ENCODE assay signal across 17 mouse cellular contexts in genomic region chr7:89461351-89461750, GRCm38 (mm10). TPM values are rescaled to one million over a fixed set of nuclear protein-coding genes. Genes with fewer than 3 reads are reported as not detected.
DNase-seq lines count a peak whose midpoint lies in the region; ATAC-seq lines count a peak whose summit lies in the region.
"Had no signal": no experiment of that assay in that cellular context is flagged by ENCODE, and none has a peak within 500 bp of the region (broad histone marks: within the 10 kb centered on the region; RNA-seq: fewer than 3 reads in every experiment).

No protein-coding gene starts in this region.

- H3K4me3 ChIP-seq in midbrain, embryonic 11.5 days (ENCODE audit: low read depth, low read length), result no peak overlapping the region
- H3K4me3 ChIP-seq in midbrain, embryonic 16.5 days (ENCODE audit: low read depth, low read length), result no peak overlapping the region
- H3K4me3 ChIP-seq in embryonic facial prominence, embryonic 14.5 days (ENCODE audit: low read depth, low read length), result no peak overlapping the region
- no peak overlapping the region for H3K4me3 ChIP-seq in heart, embryonic 13.5 days
- no peak overlapping the region for H3K4me3 ChIP-seq in limb, embryonic 13.5 days
- H3K4me3 ChIP-seq: forebrain, embryonic 10.5 days; hindbrain, embryonic 12.5 days; intestine, embryonic 15.5 days; stomach, embryonic 15.5 days had no signal

- H3K4me2 ChIP-seq in midbrain, embryonic 11.5 days, result no peak overlapping the region
- no peak overlapping the region for H3K4me2 ChIP-seq in midbrain, embryonic 16.5 days (ENCODE audit: low read length)
- H3K4me2 ChIP-seq in embryonic facial prominence, embryonic 14.5 days (ENCODE audit: low read depth, low read length), result no peak overlapping the region
- H3K4me2 ChIP-seq in heart, embryonic 13.5 days, result no peak overlapping the region
- no peak overlapping the region for H3K4me2 ChIP-seq in limb, embryonic 13.5 days (replicated peaks)
- H3K4me2 ChIP-seq: hindbrain, embryonic 12.5 days; intestine, embryonic 15.5 days; stomach, embryonic 15.5 days had no signal

- DNase-seq in midbrain, embryonic 11.5 days (ENCODE audit: low spot score, missing footprints), result peak; percentile 41
- DNase-seq in embryonic facial prominence, embryonic 14.5 days (ENCODE audit: low spot score), result peak; percentile 81
- DNase-seq in adrenal gland, postnatal 10 days, result no peak
- no peak for DNase-seq in spleen, postnatal 10 days (ENCODE audit: low spot score in 2 of 2)
- DNase-seq: cerebellum, adult 11 months; kidney, postnatal 14 days; lung, adult 2 months; right cerebral cortex, postnatal 4 days; thymus, postnatal 14 days had no signal

- no peaks in the 10 kb centered on the region for H3K4me1 ChIP-seq in midbrain, embryonic 11.5 days (ENCODE audit: control insufficient read depth, insufficient read depth, low read length)
- no peaks in the 10 kb centered on the region for H3K4me1 ChIP-seq in midbrain, embryonic 16.5 days (ENCODE audit: control insufficient read depth, insufficient read depth, low read length)
- H3K4me1 ChIP-seq in embryonic facial prominence, embryonic 14.5 days (ENCODE audit: control insufficient read depth, insufficient read depth, low read length), result peaks cover 21% of the 10 kb centered on the region
- H3K4me1 ChIP-seq in heart, embryonic 13.5 days, result peaks cover 26% of the 10 kb centered on the region
- peaks cover 53% of the 10 kb centered on the region for H3K4me1 ChIP-seq in limb, embryonic 13.5 days
- H3K4me1 ChIP-seq: intestine, embryonic 15.5 days; stomach, embryonic 15.5 days had no signal

- H3K36me3 ChIP-seq in midbrain, embryonic 11.5 days (ENCODE audit: control insufficient read depth, insufficient read depth, low read length), result no peaks in the 10 kb centered on the region
- H3K36me3 ChIP-seq in midbrain, embryonic 16.5 days (ENCODE audit: control insufficient read depth, insufficient read depth, low read length), result no peaks in the 10 kb centered on the region
- H3K36me3 ChIP-seq in embryonic facial prominence, embryonic 14.5 days (ENCODE audit: control insufficient read depth, insufficient read depth, low read length), result no peaks in the 10 kb centered on the region
- H3K36me3 ChIP-seq in heart, embryonic 13.5 days, result no peaks in the 10 kb centered on the region
- no peaks in the 10 kb centered on the region for H3K36me3 ChIP-seq in limb, embryonic 13.5 days
- H3K36me3 ChIP-seq: forebrain, embryonic 10.5 days; hindbrain, embryonic 12.5 days; intestine, embryonic 15.5 days; stomach, embryonic 15.5 days had no signal

- no peaks in the 10 kb centered on the region for H3K27me3 ChIP-seq in midbrain, embryonic 11.5 days (ENCODE audit: control insufficient read depth, insufficient read depth, low read length)
- no peaks in the 10 kb centered on the region for H3K27me3 ChIP-seq in midbrain, embryonic 16.5 days (ENCODE audit: control insufficient read depth, insufficient read depth, low read depth, low read length)
- no peaks in the 10 kb centered on the region for H3K27me3 ChIP-seq in embryonic facial prominence, embryonic 14.5 days (replicated peaks; ENCODE audit: control insufficient read depth, insufficient read depth, low read length)
- no peaks in the 10 kb centered on the region for H3K27me3 ChIP-seq in heart, embryonic 13.5 days (replicated peaks)
- no peaks in the 10 kb centered on the region for H3K27me3 ChIP-seq in limb, embryonic 13.5 days
- H3K27me3 ChIP-seq: hindbrain, embryonic 12.5 days; intestine, embryonic 15.5 days; stomach, embryonic 15.5 days had no signal

- WGBS in midbrain, embryonic 11.5 days, result 81% methylated on average over 3 of the region's 3 CpGs
- 57% methylated on average over 3 of the region's 3 CpGs for WGBS in midbrain, embryonic 16.5 days
- 24% methylated on average over 3 of the region's 3 CpGs for WGBS in embryonic facial prominence, embryonic 14.5 days
- WGBS in heart, embryonic 13.5 days, result 27% methylated on average over 3 of the region's 3 CpGs
- 13% methylated on average over 3 of the region's 3 CpGs for WGBS in limb, embryonic 13.5 days

- H3K9me3 ChIP-seq in midbrain, embryonic 11.5 days (ENCODE audit: control insufficient read depth, low read length), result no peaks in the 10 kb centered on the region
- no peaks in the 10 kb centered on the region for H3K9me3 ChIP-seq in midbrain, embryonic 16.5 days (replicated peaks; ENCODE audit: control insufficient read depth, low read length, poor library complexity, severe bottlenecking)
- no peaks in the 10 kb centered on the region for H3K9me3 ChIP-seq in embryonic facial prominence, embryonic 14.5 days (ENCODE audit: control insufficient read depth, low read length)
- H3K9me3 ChIP-seq in heart, embryonic 13.5 days, result no peaks in the 10 kb centered on the region
- H3K9me3 ChIP-seq in limb, embryonic 13.5 days, result no peaks in the 10 kb centered on the region
- H3K9me3 ChIP-seq: forebrain, embryonic 10.5 days; hindbrain, embryonic 12.5 days; intestine, embryonic 15.5 days; stomach, embryonic 15.5 days had no signal

- no peak overlapping the region for H3K9ac ChIP-seq in midbrain, embryonic 11.5 days (ENCODE audit: low read length)
- H3K9ac ChIP-seq in midbrain, embryonic 16.5 days (ENCODE audit: low read depth, low read length), result no peak overlapping the region
- H3K9ac ChIP-seq in embryonic facial prominence, embryonic 14.5 days (ENCODE audit: low read depth, low read length), result no peak overlapping the region
- H3K9ac ChIP-seq in heart, embryonic 13.5 days, result no peak overlapping the region
- H3K9ac ChIP-seq in limb, embryonic 13.5 days, result no peak overlapping the region
- H3K9ac ChIP-seq: hindbrain, embryonic 12.5 days; intestine, embryonic 15.5 days; stomach, embryonic 15.5 days had no signal

- no peak overlapping the region for H3K27ac ChIP-seq in midbrain, embryonic 11.5 days (ENCODE audit: low read depth, low read length)
- no peak overlapping the region for H3K27ac ChIP-seq in midbrain, embryonic 16.5 days (ENCODE audit: low read length)
- H3K27ac ChIP-seq in embryonic facial prominence, embryonic 14.5 days (replicated peaks; ENCODE audit: low read depth, low read length), result no peak overlapping the region
- peak overlapping the region; percentile 61 for H3K27ac ChIP-seq in heart, embryonic 13.5 days (replicated peaks)
- H3K27ac ChIP-seq in limb, embryonic 13.5 days, result no peak overlapping the region
- H3K27ac ChIP-seq: forebrain, embryonic 10.5 days; hindbrain, embryonic 12.5 days; intestine, embryonic 15.5 days; stomach, embryonic 15.5 days had no signal

- no peak for ATAC-seq in midbrain, embryonic 11.5 days (ENCODE audit: low FRiP score)
- ATAC-seq in midbrain, embryonic 16.5 days, result no peak
- ATAC-seq in embryonic facial prominence, embryonic 14.5 days (ENCODE audit: low read depth), result peak; percentile 69
- ATAC-seq in heart, embryonic 13.5 days (ENCODE audit: extremely low read depth, insufficient number of reproducible peaks, low FRiP score, low TSS enrichment), result peak; percentile 19; the same call in 1 of the 2 replicates
- peak; percentile 84 for ATAC-seq in limb, embryonic 13.5 days (ENCODE audit: low FRiP score, low read depth)
- ATAC-seq: CD4-positive, CD25-positive, alpha-beta regulatory T cell, adult 4 months; intestine, embryonic 15.5 days had no signal

RNA-seq across cellular contexts. Expression of gene Fzd4, which starts 57.2 kb away (rescaled TPM):
- 2.0 and 2.6 TPM in 2 replicates for polyA plus RNA-seq in midbrain, embryonic 11.5 days (2014; fragmentation: Nextera tagmentation; extraction: Ambion mirVana)
- 1.6 and 1.7 TPM in 2 replicates for polyA plus RNA-seq in midbrain, embryonic 16.5 days (2015; fragmentation: Nextera tagmentation; extraction: Ambion mirVana)
- 20.2 and 21.8 TPM in 2 replicates for polyA plus RNA-seq in embryonic facial prominence, embryonic 14.5 days (2014; fragmentation: Nextera tagmentation; extraction: Ambion mirVana)
- polyA plus RNA-seq in heart, embryonic 13.5 days (2015; fragmentation: Nextera tagmentation; extraction: Ambion mirVana), result 6.9 and 7.1 TPM in 2 replicates
- polyA plus RNA-seq in limb, embryonic 13.5 days (2015; fragmentation: Nextera tagmentation; extraction: Ambion mirVana), result 15.1 and 16.5 TPM in 2 replicates
- 10 to 100 TPM; 73.5 to 79.2 TPM for total RNA-seq in adrenal gland, postnatal 10 days (2021)
- polyA plus RNA-seq: CD4-positive, CD25-positive, alpha-beta regulatory T cell, adult 4 months had no signal

RNA-seq across cellular contexts. Expression of gene Tmem135, which starts 57.3 kb away (rescaled TPM):
- 15.1 and 16.7 TPM in 2 replicates for polyA plus RNA-seq in midbrain, embryonic 11.5 days (2014; fragmentation: Nextera tagmentation; extraction: Ambion mirVana)
- polyA plus RNA-seq in midbrain, embryonic 16.5 days (2015; fragmentation: Nextera tagmentation; extraction: Ambion mirVana), result 26.9 and 28.8 TPM in 2 replicates
- 18.8 and 21.4 TPM in 2 replicates for polyA plus RNA-seq in embryonic facial prominence, embryonic 14.5 days (2014; fragmentation: Nextera tagmentation; extraction: Ambion mirVana)
- polyA plus RNA-seq in heart, embryonic 13.5 days (2015; fragmentation: Nextera tagmentation; extraction: Ambion mirVana), result 21.7 and 23.8 TPM in 2 replicates
- 21.2 and 22.9 TPM in 2 replicates for polyA plus RNA-seq in limb, embryonic 13.5 days (2015; fragmentation: Nextera tagmentation; extraction: Ambion mirVana)
- 10 to 100 TPM; 90.8 to 97.3 TPM for total RNA-seq in adrenal gland, postnatal 10 days (2021)

Comparison
In these comparisons a context has a peak if more than half of its experiments do, and no peak if none do; other contexts are left out.
1. ATAC-seq: peak in embryonic facial prominence, embryonic 14.5 days (single experiment), heart, embryonic 13.5 days (single experiment) and limb, embryonic 13.5 days (single experiment); none in midbrain, embryonic 11.5 days (single experiment) and midbrain, embryonic 16.5 days (single experiment).
2. DNase-seq: peak in midbrain, embryonic 11.5 days (single experiment) and embryonic facial prominence, embryonic 14.5 days (single experiment); none in adrenal gland, postnatal 10 days (single experiment) and spleen, postnatal 10 days (0 of 2).